Mouse (Mus musculus): ENCODE results near the gene Ncapg2.
A peak's percentile ranks its signal among the peaks of the same experiment; 100 is the strongest.

Gene Ncapg2

GRCm38 (mm10) chr12:116405045-116405835, at the start of gene Ncapg2:
Gene Ncapg2, plus strand, starts transcription at chr12:116405402.
- peak; percentile 100 for DNase-seq (ENCODE audit: low spot score)

GRCm38 (mm10) chr12:116362091-116362490, 43.1 kb upstream of the Ncapg2 start:
- DNase-seq (ENCODE audit: low spot score) = no peak

DNA sequence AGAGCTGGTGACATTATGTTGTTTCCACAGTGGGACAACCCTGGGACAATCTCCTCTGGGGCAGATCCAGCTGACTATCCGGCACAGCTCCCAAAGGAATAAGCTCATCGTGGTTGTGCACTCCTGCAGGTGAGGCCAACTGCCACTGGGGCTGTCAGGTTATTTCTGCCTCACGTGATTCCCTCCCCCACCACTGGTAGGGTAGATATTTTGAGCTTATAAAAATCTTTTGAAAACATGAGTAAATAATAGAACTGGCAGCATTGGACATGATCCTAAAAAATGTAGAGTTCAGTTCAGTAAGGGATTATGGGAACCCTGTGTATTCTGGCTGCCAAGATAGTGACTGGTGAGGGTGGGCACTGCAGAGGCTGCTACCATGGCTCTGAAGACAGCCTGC, 38.3 kb upstream of the Ncapg2 start:
- no peak for DNase-seq (ENCODE audit: low spot score)

GRCm38 (mm10) chr12:116367346-116367745, 37.9 kb upstream of the Ncapg2 start:
- no peak for DNase-seq (ENCODE audit: low spot score)

GRCm38 (mm10) chr12:116368857-116369256, 36.3 kb upstream of the Ncapg2 start:
- no peak for DNase-seq (ENCODE audit: low spot score)

DNA sequence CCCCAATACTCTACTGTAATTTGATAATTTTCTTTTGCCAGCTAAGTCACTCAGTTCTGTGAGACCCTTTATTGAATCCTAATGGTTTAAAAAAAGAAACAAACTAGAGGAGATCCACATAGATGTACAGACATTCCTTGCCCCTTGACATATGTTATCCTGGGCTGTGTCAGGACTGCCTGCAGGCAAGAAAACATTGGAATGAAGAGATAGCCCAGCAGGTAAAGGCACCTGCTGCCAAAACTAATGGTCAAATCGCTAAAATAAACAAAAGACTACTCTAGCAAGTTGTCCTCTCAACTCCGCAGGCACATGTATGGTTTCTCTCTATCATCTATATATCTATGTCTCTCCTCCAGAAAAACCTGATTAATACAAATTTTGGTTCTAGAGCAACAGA, 22.1 kb upstream of the Ncapg2 start:
- DNase-seq (ENCODE audit: low spot score) = no peak

DNA sequence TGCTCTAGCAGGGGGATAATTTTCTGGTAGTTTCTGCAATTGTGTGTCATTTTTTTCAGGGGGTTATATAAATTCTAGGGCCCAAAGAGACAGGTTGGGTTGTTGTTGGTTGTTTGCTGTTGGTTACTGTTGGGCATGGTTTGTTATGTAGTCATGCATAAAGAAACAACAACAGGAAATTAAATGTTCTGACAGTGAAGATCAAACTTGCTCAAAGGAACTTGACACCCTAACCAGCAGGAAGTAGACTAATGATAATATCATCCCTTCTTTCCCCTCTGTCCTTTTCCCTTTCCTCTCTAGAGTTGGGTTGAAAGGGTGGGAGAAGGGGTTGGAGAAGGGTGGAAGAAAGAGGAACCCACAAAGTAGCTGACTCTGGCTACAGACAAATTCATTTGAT, 21.2 kb upstream of the Ncapg2 start:
- DNase-seq (ENCODE audit: low spot score) = no peak

- DNase-seq (ENCODE audit: low spot score) = no peak
Measured at GRCm38 (mm10) chr12:116386802-116387201, 18.4 kb upstream of the Ncapg2 start.

- no peak for DNase-seq (ENCODE audit: low spot score)
Measured at GRCm38 (mm10) chr12:116389868-116390267, 15.3 kb upstream of the Ncapg2 start.

GRCm38 (mm10) chr12:116394327-116394726, 10.9 kb upstream of the Ncapg2 start:
- DNase-seq (ENCODE audit: low spot score) = no peak

GRCm38 (mm10) chr12:116395312-116395711, 9.9 kb upstream of the Ncapg2 start:
- no peak for DNase-seq (ENCODE audit: low spot score)

DNA sequence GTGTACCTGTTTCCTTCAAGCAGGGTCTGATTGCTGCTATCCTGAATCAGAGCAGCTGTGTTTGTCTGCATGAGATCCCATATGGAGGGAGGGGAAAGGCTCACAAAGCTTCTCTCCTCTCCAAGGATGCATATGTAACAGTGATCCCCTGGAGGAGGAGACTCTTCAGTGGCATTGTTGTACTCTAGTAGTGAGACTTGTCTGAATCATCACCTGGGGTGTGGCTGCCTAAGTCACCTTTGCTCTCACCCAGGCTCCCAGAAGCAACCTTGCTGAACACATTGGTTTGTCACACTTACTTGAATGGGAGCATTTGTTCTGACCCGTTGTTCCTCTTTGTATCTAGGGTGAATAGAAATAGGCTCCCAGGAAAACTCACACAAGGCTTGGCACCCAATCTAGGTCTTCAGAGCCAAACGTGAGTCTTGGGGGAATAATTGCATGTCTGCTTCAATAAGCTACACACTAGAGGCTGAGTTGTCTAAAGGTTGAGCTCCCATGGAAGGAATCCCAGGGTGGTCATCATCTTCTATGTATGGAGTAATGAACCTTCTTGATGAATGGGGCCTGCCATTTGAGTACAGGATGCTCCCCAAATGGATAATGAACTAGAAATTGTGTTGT, 9.0 kb upstream of the Ncapg2 start:
- DNase-seq (ENCODE audit: low spot score) = no peak

GRCm38 (mm10) chr12:116404012-116404679, 1.1 kb upstream of the Ncapg2 start:
- DNase-seq (ENCODE audit: low spot score) = no peak

GRCm38 (mm10) chr12:116405836-116406155, 594 bp downstream of the Ncapg2 start:
- DNase-seq (ENCODE audit: low spot score) = peak; percentile 27

- no peak for DNase-seq (ENCODE audit: low spot score)
Measured at GRCm38 (mm10) chr12:116407883-116408282, 2.7 kb downstream of the Ncapg2 start.

GRCm38 (mm10) chr12:116414941-116415340, 9.7 kb downstream of the Ncapg2 start:
- DNase-seq (ENCODE audit: low spot score) = no peak

DNA sequence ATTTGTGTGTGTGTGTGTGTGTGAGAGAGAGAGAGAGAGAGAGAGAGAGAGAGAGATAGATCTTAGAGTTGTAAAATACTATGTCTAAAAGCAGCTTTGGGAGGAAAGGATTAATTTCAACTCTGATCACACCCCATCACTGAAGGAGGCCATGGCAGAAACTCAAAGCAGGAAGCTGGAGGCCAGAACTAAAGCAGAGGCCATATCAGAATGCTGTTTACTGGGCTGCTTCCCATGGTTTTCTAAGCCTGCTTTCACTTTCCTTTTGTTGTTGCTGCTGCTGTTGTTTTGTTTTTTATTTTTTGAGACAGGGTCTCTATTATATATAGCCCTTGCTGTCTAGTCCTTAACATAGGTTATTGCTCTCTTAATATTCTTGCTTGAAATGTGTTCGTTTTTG, 11.3 kb downstream of the Ncapg2 start:
- DNase-seq (ENCODE audit: low spot score) = no peak

DNA sequence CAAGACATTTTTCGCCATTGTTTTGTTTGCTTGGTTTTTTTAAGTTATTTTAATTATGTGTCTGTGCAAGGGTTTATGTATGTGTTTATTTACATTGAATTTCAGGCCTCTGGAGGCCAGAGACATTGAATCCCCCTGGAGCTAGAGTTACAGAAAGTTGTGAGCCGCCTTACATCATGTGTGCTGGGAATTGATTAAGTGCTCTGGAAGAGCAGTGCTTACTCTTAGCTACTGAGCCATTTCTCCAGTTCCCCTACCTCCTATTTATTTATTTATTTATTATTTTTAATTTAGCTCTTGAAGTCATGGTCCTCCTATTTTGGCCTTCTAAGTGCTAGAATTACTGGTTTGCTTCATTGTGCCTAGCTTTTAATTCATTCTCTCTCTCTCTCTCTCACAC, 16.5 kb downstream of the Ncapg2 start:
- DNase-seq (ENCODE audit: low spot score) = no peak

- no peak for DNase-seq (ENCODE audit: low spot score)
Measured at GRCm38 (mm10) chr12:116425392-116425791, 20.2 kb downstream of the Ncapg2 start.

DNA sequence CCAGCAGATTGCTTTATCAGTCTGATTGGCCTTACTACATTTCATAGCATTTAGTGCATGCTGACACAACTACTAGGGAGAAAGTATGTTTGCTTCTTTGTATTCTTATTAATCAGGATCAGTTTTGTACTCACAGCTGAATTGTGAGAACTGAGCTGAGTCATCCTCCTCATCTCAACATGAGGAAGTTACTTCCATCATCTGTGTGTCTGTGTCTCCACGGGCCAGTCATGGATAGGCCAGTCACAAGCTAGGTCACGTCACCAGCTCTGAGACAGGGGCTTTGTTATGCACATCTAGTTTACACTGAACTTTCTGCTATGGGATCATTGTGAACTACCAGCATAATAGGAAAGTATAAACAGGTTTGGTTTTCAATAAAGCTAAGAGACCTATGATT, 28.5 kb downstream of the Ncapg2 start:
- DNase-seq (ENCODE audit: low spot score) = no peak

GRCm38 (mm10) chr12:116435232-116435631, 30.0 kb downstream of the Ncapg2 start:
- no peak for DNase-seq (ENCODE audit: low spot score)

DNA sequence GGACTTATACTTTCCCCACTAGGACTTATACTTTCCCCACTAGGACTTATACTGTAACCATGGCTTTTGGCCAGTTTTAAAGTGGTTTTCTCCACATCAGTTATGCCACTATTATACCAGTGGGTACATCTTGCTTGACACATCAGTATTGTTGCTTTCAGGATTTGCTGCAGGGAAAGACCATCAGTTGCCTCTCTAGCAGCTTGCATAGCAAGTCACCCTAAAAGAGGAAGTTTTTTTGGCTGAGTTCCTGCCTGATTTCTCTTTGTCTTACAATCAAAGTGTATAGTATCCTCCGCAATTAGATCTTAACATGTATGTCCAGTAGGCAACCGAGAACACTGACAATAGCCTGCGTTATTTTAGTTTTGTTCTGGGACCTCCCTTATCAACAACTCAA, 30.9 kb downstream of the Ncapg2 start:
- DNase-seq (ENCODE audit: low spot score) = no peak

- DNase-seq (ENCODE audit: low spot score) = no peak
Measured at GRCm38 (mm10) chr12:116438591-116438990, 33.4 kb downstream of the Ncapg2 start.

All from spleen, adult 12 weeks (tissue).